Mouse (Mus musculus): ENCODE results near the gene Thumpd1.

Thumpd1 gene

DNA sequence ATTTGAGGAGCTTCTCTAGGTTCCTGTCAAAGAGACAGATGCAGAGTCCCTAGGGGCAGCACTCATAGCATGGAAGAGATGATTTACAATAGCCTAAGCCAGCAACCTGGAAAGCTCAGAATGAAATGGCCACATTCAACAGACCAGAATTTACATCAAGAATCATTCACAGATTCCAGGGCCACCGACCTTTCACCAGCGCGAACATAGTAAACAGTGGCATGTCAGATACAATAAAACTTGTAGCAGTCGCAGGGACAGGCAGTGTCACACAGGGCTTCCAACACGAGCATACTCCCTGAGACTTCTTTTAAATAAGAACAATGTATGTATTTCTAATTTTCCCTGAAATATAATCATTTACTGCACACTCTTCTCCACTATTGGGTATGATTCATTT lies 50.2 kb downstream of the Thumpd1 start:
- no peak for DNase-seq

DNA sequence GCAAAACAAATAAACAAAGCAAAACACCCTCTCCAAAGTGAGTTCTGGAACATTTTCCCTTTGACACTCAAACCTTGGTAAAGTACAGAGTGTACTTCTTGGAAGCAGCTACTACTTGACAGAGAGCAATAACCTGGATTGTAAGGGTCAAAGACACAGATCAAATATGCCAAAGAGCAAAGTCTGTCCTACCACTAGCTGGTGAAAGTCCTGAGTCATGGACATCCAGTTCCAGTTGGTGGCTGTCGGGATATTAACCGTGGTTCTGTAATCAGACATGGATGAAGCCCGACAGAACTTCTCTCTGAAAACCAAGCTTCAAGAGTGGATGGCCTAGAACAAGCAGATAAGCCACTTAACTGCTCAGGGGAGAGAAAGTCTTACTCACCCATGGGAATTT lies 52.7 kb downstream of the Thumpd1 start:
- DNase-seq, result no peak
